Mouse (Mus musculus) forebrain, embryonic 11.5 days (tissue): ENCODE measurements at regions not wholly inside any gene's neighbourhood (a gene's known extent, or its start where the extent isn't known, plus 50 kb on each side); places are given as distances from the start of the nearest gene placed in this dataset.
"Not testable (repeated sequence)": the region's sequence is repeated elsewhere in the genome, so short reads cannot be mapped to it uniquely, and the experiment has no call there.

ENCODE experiments used
- ATAC-seq: fragments of 200-750 bp; cut with Nextera tagmentation; replicated peaks from 2 replicates; pipeline ENCODE4 v1.8.0; 2017; ENCODE audit warnings: moderate TSS enrichment; ENCODE audit not compliant: low FRiP score
- DNase-seq: peaks from one replicate; pipeline ENCODE4 v3.0.0-alpha.2; 2017; ENCODE audit warnings: low spot score
- H3K27ac ChIP-seq: fragments of 300-500 bp; sonication (generic); 2 replicates; pipeline ENCODE4 v1.5.1; 2014; ENCODE audit warnings: low read depth, low read length
- H3K27me3 ChIP-seq: fragments of 300-500 bp; sonication (generic); 2 replicates; pipeline ENCODE4 v1.6.1; 2014; ENCODE audit warnings: mild to moderate bottlenecking, low read length, mixed read lengths; ENCODE audit not compliant: control insufficient read depth, insufficient read depth
- H3K36me3 ChIP-seq: fragments of 300-500 bp; sonication (generic); 2 replicates; pipeline ENCODE4 v1.6.1; 2014; ENCODE audit warnings: mild to moderate bottlenecking, low read length, moderate library complexity, mixed read lengths; ENCODE audit not compliant: control insufficient read depth, insufficient read depth
- H3K4me1 ChIP-seq: fragments of 300-500 bp; sonication (generic); replicated peaks from 2 replicates; pipeline ENCODE4 v1.6.1; 2014; ENCODE audit warnings: low read length, mixed read lengths; ENCODE audit not compliant: control insufficient read depth, insufficient read depth
- H3K4me2 ChIP-seq: fragments of 300-500 bp; sonication (generic); 2 replicates; pipeline ENCODE4 v1.6.1; 2014; ENCODE audit warnings: low read depth, mild to moderate bottlenecking, low read length, moderate library complexity, mixed read lengths; ENCODE audit not compliant: severe bottlenecking
- H3K4me3 ChIP-seq: fragments of 300-500 bp; sonication (generic); 2 replicates; pipeline ENCODE4 v1.5.1; 2014; ENCODE audit warnings: low read depth, low read length
- H3K9ac ChIP-seq: fragments of 300-500 bp; sonication (generic); 2 replicates; pipeline ENCODE4 v1.6.1; 2014; ENCODE audit warnings: low read length
- H3K9me3 ChIP-seq: fragments of 300-500 bp; sonication (generic); 2 replicates; pipeline ENCODE4 v1.6.1; 2016; ENCODE audit warnings: low read length, mixed read lengths; ENCODE audit not compliant: control insufficient read depth
- WGBS: fragments of 180-500 bp; shearing (Covaris S2); extraction: QIAGEN DNeasy Blood & Tissue Kit; methylation state at CpG from one replicate; pipeline ENCODE4 v1.1.7; 2014; 5-methylcytosine and 5-hydroxymethylcytosine counted together

- no peaks in the 10 kb centered on the region for H3K36me3 ChIP-seq
- no peak overlapping the region for H3K9ac ChIP-seq
- 93% methylated on average over 2 of the region's 2 CpGs for WGBS
- H3K27ac ChIP-seq: no peak overlapping the region
- ATAC-seq (no peak), DNase-seq (no peak)
- H3K9me3 ChIP-seq: no peaks in the 10 kb centered on the region
- no peak overlapping the region for H3K4me2 ChIP-seq
- H3K27me3 ChIP-seq: no peaks in the 10 kb centered on the region
- H3K4me3 ChIP-seq: no peak overlapping the region
- H3K4me1 ChIP-seq: no peaks in the 10 kb centered on the region
Observed at GRCm38 (mm10) chr3:37810763-37811162, 86.5 kb upstream of the Gm5148 start.

GRCm38 (mm10) chr3:37805805-37806148 is 81.5 kb upstream of the Gm5148 start:
- Histone ChIP-seq H3K27ac (no peak overlapping the region), H3K9me3 (no peaks in the 10 kb centered on the region), H3K27me3 (no peaks in the 10 kb centered on the region), H3K36me3 (no peaks in the 10 kb centered on the region), H3K4me1 (no peaks in the 10 kb centered on the region), H3K4me2 (no peak overlapping the region), H3K4me3 (no peak overlapping the region), H3K9ac (no peak overlapping the region)
- DNase-seq (no peak), ATAC-seq (no peak)
- 84% methylated on average over 6 of the region's 6 CpGs for WGBS

GRCm38 (mm10) chr3:37804941-37805804 is 80.9 kb upstream of the Gm5148 start:
- DNase-seq (no peak), ATAC-seq (no peak)
- H3K27me3 ChIP-seq: no peaks in the 10 kb centered on the region
- no peak overlapping the region for H3K4me3 ChIP-seq
- no peaks in the 10 kb centered on the region for H3K4me1 ChIP-seq
- 90% methylated on average over 9 of the region's 9 CpGs for WGBS
- H3K9me3 ChIP-seq: no peaks in the 10 kb centered on the region
- no peak overlapping the region for H3K9ac ChIP-seq
- no peak overlapping the region for H3K4me2 ChIP-seq
- no peak overlapping the region for H3K27ac ChIP-seq
- no peaks in the 10 kb centered on the region for H3K36me3 ChIP-seq

GRCm38 (mm10) chr3:37804261-37804660 is 80.0 kb upstream of the Gm5148 start:
- ATAC-seq (no peak), DNase-seq (no peak)
- Histone ChIP-seq H3K4me2 (no peak overlapping the region), H3K36me3 (no peaks in the 10 kb centered on the region), H3K9ac (no peak overlapping the region), H3K27ac (no peak overlapping the region), H3K4me3 (no peak overlapping the region), H3K9me3 (no peaks in the 10 kb centered on the region), H3K27me3 (no peaks in the 10 kb centered on the region), H3K4me1 (no peaks in the 10 kb centered on the region)
- WGBS: 80% methylated on average over 5 of the region's 5 CpGs

- ATAC-seq, H3K36me3 ChIP-seq, H3K9ac ChIP-seq, H3K27me3 ChIP-seq, H3K9me3 ChIP-seq, H3K4me2 ChIP-seq, H3K4me1 ChIP-seq, H3K4me3 ChIP-seq, H3K27ac ChIP-seq, DNase-seq: not testable (repeated sequence)
- WGBS: 97% methylated on average over 5 of the region's 5 CpGs
Observed at GRCm38 (mm10) chr3:37803781-37804180, 79.5 kb upstream of the Gm5148 start.

GRCm38 (mm10) chr3:37801551-37801950 is 77.3 kb upstream of the Gm5148 start:
- ATAC-seq (no peak), DNase-seq (no peak)
- Histone ChIP-seq H3K4me1 (no peaks in the 10 kb centered on the region), H3K36me3 (no peaks in the 10 kb centered on the region), H3K9ac (no peak overlapping the region), H3K4me3 (no peak overlapping the region), H3K27me3 (no peaks in the 10 kb centered on the region), H3K4me2 (no peak overlapping the region), H3K9me3 (no peaks in the 10 kb centered on the region), H3K27ac (no peak overlapping the region)
- WGBS: 95% methylated on average over 2 of the region's 2 CpGs

GRCm38 (mm10) chr3:37799809-37800208 is 75.5 kb upstream of the Gm5148 start:
- H3K4me1 ChIP-seq: no peaks in the 10 kb centered on the region
- no peak overlapping the region for H3K4me2 ChIP-seq
- H3K4me3 ChIP-seq: no peak overlapping the region
- no peaks in the 10 kb centered on the region for H3K27me3 ChIP-seq
- no peak overlapping the region for H3K27ac ChIP-seq
- 69% methylated on average over 6 of the region's 6 CpGs for WGBS
- no peak for DNase-seq
- no peak for ATAC-seq
- H3K9me3 ChIP-seq: no peaks in the 10 kb centered on the region
- H3K9ac ChIP-seq: no peak overlapping the region
- no peaks in the 10 kb centered on the region for H3K36me3 ChIP-seq

- Histone ChIP-seq H3K36me3 (no peaks in the 10 kb centered on the region), H3K27ac (no peak overlapping the region), H3K4me1 (no peaks in the 10 kb centered on the region), H3K27me3 (no peaks in the 10 kb centered on the region), H3K4me2 (no peak overlapping the region), H3K9ac (no peak overlapping the region), H3K4me3 (no peak overlapping the region), H3K9me3 (no peaks in the 10 kb centered on the region)
- DNase-seq (no peak), ATAC-seq (no peak)
- 79% methylated on average over 7 of the region's 7 CpGs for WGBS
Observed at GRCm38 (mm10) chr3:37789711-37790110, 65.4 kb upstream of the Gm5148 start.

- no peak overlapping the region for H3K27ac ChIP-seq
Observed at GRCm38 (mm10) chr3:37789143-37789697, 64.9 kb upstream of the Gm5148 start.

More at GRCm38 (mm10) chr3:37789143-37789697, 64.9 kb upstream of the Gm5148 start:
- DNase-seq: no peak
- no peak overlapping the region for H3K4me2 ChIP-seq
- ATAC-seq: no peak
- no peaks in the 10 kb centered on the region for H3K36me3 ChIP-seq
- no peaks in the 10 kb centered on the region for H3K4me1 ChIP-seq
- H3K4me3 ChIP-seq: no peak overlapping the region
- H3K9me3 ChIP-seq: no peaks in the 10 kb centered on the region
- no peak overlapping the region for H3K9ac ChIP-seq
- WGBS: 78% methylated on average over 11 of the region's 11 CpGs
- no peaks in the 10 kb centered on the region for H3K27me3 ChIP-seq
